In genomic region chr9:73094580-73094979, GRCm38 (mm10) we compare ENCODE assay signal across 11 mouse cellular contexts. TPM values are rescaled to one million over a fixed set of nuclear protein-coding genes. Genes with fewer than 3 reads are reported as not detected.
DNase-seq lines count a peak whose midpoint lies in the region; ATAC-seq and TF ChIP-seq lines count a peak whose summit lies in the region.
"Had no signal": no experiment of that assay in that cellular context is flagged by ENCODE, and none has a peak within 500 bp of the region (broad histone marks: within the 10 kb centered on the region; RNA-seq: fewer than 3 reads in every experiment).

No protein-coding gene starts in this region.

- H3K9ac ChIP-seq in kidney, postnatal 0 days (ENCODE audit: low read depth, low read length): no peak overlapping the region
- no peak overlapping the region for H3K9ac ChIP-seq in neural tube, embryonic 12.5 days

- no peak overlapping the region for H3K27ac ChIP-seq in kidney, postnatal 0 days
- no peak overlapping the region for H3K27ac ChIP-seq in hindbrain, embryonic 10.5 days
- no peak overlapping the region for H3K27ac ChIP-seq in neural tube, embryonic 12.5 days

- no peak for TF ChIP-seq CTCF in kidney, postnatal 0 days (IDR thresholded peaks at IDR 0.05; ENCODE audit: low read depth)

- no peaks in the 10 kb centered on the region for H3K36me3 ChIP-seq in kidney, postnatal 0 days (ENCODE audit: insufficient read depth, low read length)
- H3K36me3 ChIP-seq in hindbrain, embryonic 10.5 days: no peaks in the 10 kb centered on the region
- H3K36me3 ChIP-seq in neural tube, embryonic 12.5 days: no peaks in the 10 kb centered on the region

- peak; percentile 46 for DNase-seq in kidney, postnatal 0 days (ENCODE audit: low spot score)
- no peak for DNase-seq in kidney, postnatal 10 days
- DNase-seq in WW6 (ENCODE audit: low read depth, low spot score) (peak; percentile 78), liver (no peak)
- peak; percentile 16 for DNase-seq in hindbrain, embryonic 10.5 days (ENCODE audit: low spot score)
- DNase-seq: heart, postnatal 36 days had no signal

- no peak overlapping the region for H3K4me3 ChIP-seq in kidney, postnatal 0 days (replicated peaks; ENCODE audit: low read depth, low read length)
- no peak overlapping the region for H3K4me3 ChIP-seq in hindbrain, embryonic 10.5 days
- H3K4me3 ChIP-seq in neural tube, embryonic 12.5 days: no peak overlapping the region

- no peak; the same call in 1 of the 2 replicates for ATAC-seq in kidney, postnatal 0 days (replicated peaks; ENCODE audit: low FRiP score, low read depth)
- ATAC-seq in neural tube, embryonic 12.5 days (ENCODE audit: low FRiP score, low read depth): 0 out of 2 replicates have a peak, but pooled peaks have one; percentile 61
- no peak for ATAC-seq in CD4-positive, CD25-positive, alpha-beta regulatory T cell, adult 4 months
- no peak for ATAC-seq in inflammation-experienced regulatory T-cells, adult 6 months

- 29% methylated on average over 17 of the region's 17 CpGs for WGBS in kidney, postnatal 0 days
- WGBS in hindbrain, embryonic 10.5 days: 53% methylated on average over 17 of the region's 17 CpGs
- WGBS in neural tube, embryonic 12.5 days: 45% methylated on average over 17 of the region's 17 CpGs

- no peaks in the 10 kb centered on the region for H3K27me3 ChIP-seq in kidney, postnatal 0 days (ENCODE audit: insufficient read depth, low read length)
- 0 out of 2 replicates have a peak, but pooled peaks cover 4% of the 10 kb centered on the region for H3K27me3 ChIP-seq in hindbrain, embryonic 10.5 days (ENCODE audit: insufficient read depth, poor library complexity, severe bottlenecking)
- no peaks in the 10 kb centered on the region; the same call in 1 of the 2 replicates for H3K27me3 ChIP-seq in neural tube, embryonic 12.5 days (replicated peaks)

- H3K4me2 ChIP-seq in kidney, postnatal 0 days (ENCODE audit: low read length): no peak overlapping the region
- H3K4me2 ChIP-seq in neural tube, embryonic 12.5 days (replicated peaks): peak overlapping the region; percentile 25; the same call in 1 of the 2 replicates

- no peaks in the 10 kb centered on the region for H3K4me1 ChIP-seq in kidney, postnatal 0 days (replicated peaks; ENCODE audit: insufficient read depth, low read length)
- peaks cover 5% of the 10 kb centered on the region for H3K4me1 ChIP-seq in hindbrain, embryonic 10.5 days (replicated peaks)
- no peaks in the 10 kb centered on the region for H3K4me1 ChIP-seq in neural tube, embryonic 12.5 days

- H3K9me3 ChIP-seq in kidney, postnatal 0 days (replicated peaks; ENCODE audit: low read length): no peaks in the 10 kb centered on the region
- H3K9me3 ChIP-seq in hindbrain, embryonic 10.5 days: no peaks in the 10 kb centered on the region
- no peaks in the 10 kb centered on the region for H3K9me3 ChIP-seq in neural tube, embryonic 12.5 days

RNA-seq across cellular contexts. Expression of gene Khdc3, which starts 7.1 kb away (rescaled TPM):
- polyA plus RNA-seq in kidney, postnatal 0 days (2015; fragmentation: Nextera tagmentation; extraction: Ambion mirVana): 0.15 and 0.29 TPM in 2 replicates
- polyA plus RNA-seq in hindbrain, embryonic 10.5 days (2016; fragmentation: Nextera tagmentation; extraction: Ambion mirVana): 0.20 TPM in 1 of 2 replicates, not detected in the other
- polyA plus RNA-seq in neural tube, embryonic 12.5 days (2016; fragmentation: Nextera tagmentation; extraction: Ambion mirVana): not detected in 2 replicates
- under 1 TPM in 1 of 2 experiments, not detected in 1; 0.44 TPM for polyA plus RNA-seq in CD4-positive, CD25-positive, alpha-beta regulatory T cell, adult 4 months (2017; shearing (Covaris generic))
- polyA plus RNA-seq in inflammation-experienced regulatory T-cells, adult 6 months (2017; shearing (Covaris generic)): under 1 TPM in 1 of 3 experiments, not detected in 2; 0.28 TPM

RNA-seq across cellular contexts. Expression of gene Gm20509, which starts 7.7 kb away (rescaled TPM):
- polyA plus RNA-seq in kidney, postnatal 0 days (2015; fragmentation: Nextera tagmentation; extraction: Ambion mirVana): not detected in 2 replicates
- polyA plus RNA-seq in hindbrain, embryonic 10.5 days (2016; fragmentation: Nextera tagmentation; extraction: Ambion mirVana): not detected in 2 replicates
- not detected in 2 replicates for polyA plus RNA-seq in neural tube, embryonic 12.5 days (2016; fragmentation: Nextera tagmentation; extraction: Ambion mirVana)
- not detected for polyA plus RNA-seq in CD4-positive, CD25-positive, alpha-beta regulatory T cell, adult 4 months (2017; shearing (Covaris generic))
- polyA plus RNA-seq in inflammation-experienced regulatory T-cells, adult 6 months (2017; shearing (Covaris generic)): not detected
- polyA plus RNA-seq: limb, embryonic 14.5 days; urinary bladder, adult 2 months had no signal

RNA-seq across cellular contexts. Expression of gene Rsl24d1, which starts 18.6 kb away (rescaled TPM):
- polyA plus RNA-seq in kidney, postnatal 0 days (2015; fragmentation: Nextera tagmentation; extraction: Ambion mirVana): 103 and 105 TPM in 2 replicates
- polyA plus RNA-seq in hindbrain, embryonic 10.5 days (2016; fragmentation: Nextera tagmentation; extraction: Ambion mirVana): 136 and 150 TPM in 2 replicates
- 116 TPM in 2 replicates for polyA plus RNA-seq in neural tube, embryonic 12.5 days (2016; fragmentation: Nextera tagmentation; extraction: Ambion mirVana)
- 10 to 100 TPM; 78.8 to 89.1 TPM for polyA plus RNA-seq in CD4-positive, CD25-positive, alpha-beta regulatory T cell, adult 4 months (2017; shearing (Covaris generic))
- 10 to 100 TPM; 81.9 to 88.8 (median 83.1) TPM for polyA plus RNA-seq in inflammation-experienced regulatory T-cells, adult 6 months (2017; shearing (Covaris generic))

RNA-seq across cellular contexts. Expression of gene Rab27a, which starts 49.9 kb away (rescaled TPM):
- polyA plus RNA-seq in kidney, postnatal 0 days (2015; fragmentation: Nextera tagmentation; extraction: Ambion mirVana): 8.9 and 9.1 TPM in 2 replicates
- 1.5 and 2.1 TPM in 2 replicates for polyA plus RNA-seq in hindbrain, embryonic 10.5 days (2016; fragmentation: Nextera tagmentation; extraction: Ambion mirVana)
- polyA plus RNA-seq in neural tube, embryonic 12.5 days (2016; fragmentation: Nextera tagmentation; extraction: Ambion mirVana): 1.2 and 1.3 TPM in 2 replicates
- polyA plus RNA-seq in CD4-positive, CD25-positive, alpha-beta regulatory T cell, adult 4 months (2017; shearing (Covaris generic)): 10 to 100 TPM; 34.9 to 86.7 TPM
- 10 to 100 TPM; 36.2 to 83.0 (median 39.9) TPM for polyA plus RNA-seq in inflammation-experienced regulatory T-cells, adult 6 months (2017; shearing (Covaris generic))

RNA-seq across cellular contexts. Expression of gene Pigb, which starts 54.4 kb away (rescaled TPM):
- polyA plus RNA-seq in kidney, postnatal 0 days (2015; fragmentation: Nextera tagmentation; extraction: Ambion mirVana): 10.8 and 11.9 TPM in 2 replicates
- polyA plus RNA-seq in hindbrain, embryonic 10.5 days (2016; fragmentation: Nextera tagmentation; extraction: Ambion mirVana): 15.0 and 15.8 TPM in 2 replicates
- 9.4 and 13.1 TPM in 2 replicates for polyA plus RNA-seq in neural tube, embryonic 12.5 days (2016; fragmentation: Nextera tagmentation; extraction: Ambion mirVana)
- polyA plus RNA-seq in CD4-positive, CD25-positive, alpha-beta regulatory T cell, adult 4 months (2017; shearing (Covaris generic)): 10 to 100 TPM; 14.2 to 22.2 TPM
- 10 to 100 TPM; 12.0 to 19.6 (median 15.1) TPM for polyA plus RNA-seq in inflammation-experienced regulatory T-cells, adult 6 months (2017; shearing (Covaris generic))

Comparison
In these comparisons a context has a peak if more than half of its experiments do, and no peak if none do; other contexts are left out.
1. DNase-seq: peak in kidney, postnatal 0 days (single experiment), WW6 (single experiment) and hindbrain, embryonic 10.5 days (single experiment); none in kidney, postnatal 10 days (single experiment) and liver (single experiment).